Comparison of ENCODE assay signal across 9 mouse cellular contexts in the genomic region with DNA sequence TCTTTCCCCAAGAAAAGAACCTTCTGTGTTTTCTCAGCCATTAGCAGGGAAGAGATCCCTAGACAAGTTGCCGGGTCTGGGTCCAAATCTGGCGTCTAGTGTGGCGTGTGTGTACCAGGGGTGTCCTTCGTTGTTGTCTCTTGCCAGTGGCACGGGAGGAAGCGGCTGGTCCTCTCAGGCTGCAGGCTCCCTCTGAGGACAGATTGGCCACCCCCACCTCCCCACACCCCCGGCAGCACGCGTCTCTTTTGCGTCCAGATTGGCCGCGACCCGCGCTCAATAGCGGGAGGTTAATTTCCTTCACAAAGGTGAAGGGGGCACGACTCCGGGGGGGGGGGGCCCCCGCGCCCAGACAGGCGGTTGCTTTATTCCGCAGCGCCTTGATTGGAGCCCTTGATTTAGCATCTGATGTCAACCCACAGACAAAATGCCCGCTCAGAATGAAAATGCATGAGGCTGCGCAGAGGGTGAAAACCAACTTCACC. TPM values are rescaled to one million over a fixed set of nuclear protein-coding genes. Genes with fewer than 3 reads are reported as not detected.
DNase-seq lines count a peak whose midpoint lies in the region; ATAC-seq and TF ChIP-seq lines count a peak whose summit lies in the region.
"Had no signal": no experiment of that assay in that cellular context is flagged by ENCODE, and none has a peak within 500 bp of the region (broad histone marks: within the 10 kb centered on the region; RNA-seq: fewer than 3 reads in every experiment).

No protein-coding gene starts in this region.

- 1% methylated on average over 24 of the region's 24 CpGs for WGBS in heart, embryonic 11.5 days (ENCODE audit: insufficient replicate concordance)
- under 1% methylated on average over 24 of the region's 24 CpGs for WGBS in forebrain, embryonic 14.5 days
- 1% methylated on average over 21 of the region's 24 CpGs for WGBS in liver, postnatal 0 days (ENCODE audit: insufficient replicate concordance)
- WGBS in stomach, postnatal 0 days: 2% methylated on average over 24 of the region's 24 CpGs

- TF ChIP-seq CTCF in liver, postnatal 0 days (IDR thresholded peaks at IDR 0.05; ENCODE audit: low read depth): no peak
- no peak for TF ChIP-seq CTCF in stomach, postnatal 0 days (IDR thresholded peaks at IDR 0.05; ENCODE audit: low read depth)

- in situ Hi-C loops in ES-E14 (cut with MboI; ENCODE audit: low sequenced_read_pairs in 2 of 2, unreplicated experiment in 2 of 2): loop anchor here (5.0 to 25.0 kb wide), 4 partner anchors 258 to 1817 kb away; partner anchors contain the start of gene Foxa2 (in 1 of the 2)

- peaks cover 90% of the 10 kb centered on the region for H3K27me3 ChIP-seq in heart, embryonic 11.5 days (ENCODE audit: control insufficient read depth, insufficient read depth, low read length)
- H3K27me3 ChIP-seq in forebrain, embryonic 14.5 days (replicated peaks; ENCODE audit: control insufficient read depth, insufficient read depth, low read length): peaks cover 4% of the 10 kb centered on the region
- peaks cover 88% of the 10 kb centered on the region for H3K27me3 ChIP-seq in liver, postnatal 0 days (ENCODE audit: insufficient read depth, low read length)
- H3K27me3 ChIP-seq in stomach, postnatal 0 days (ENCODE audit: control insufficient read depth, insufficient read depth, low read length): peaks cover 33% of the 10 kb centered on the region

- no peak for DNase-seq in heart, adult 8-10 months (ENCODE audit: low spot score)
- no peak for DNase-seq in ES-E14 (ENCODE audit: low read depth, low spot score)
- no peak for DNase-seq in forebrain, embryonic 14.5 days (ENCODE audit: low spot score)
- DNase-seq in liver, postnatal 0 days: no peak
- DNase-seq in stomach, postnatal 0 days (ENCODE audit: low spot score): peak; percentile 19
- no peak for DNase-seq in thymus, postnatal 14 days
- DNase-seq in gastrocnemius, postnatal 4 days (ENCODE audit: low spot score in 2 of 2): no peak

- H3K36me3 ChIP-seq in heart, embryonic 11.5 days (ENCODE audit: control insufficient read depth, insufficient read depth, low read length): no peaks in the 10 kb centered on the region
- no peaks in the 10 kb centered on the region for H3K36me3 ChIP-seq in ES-E14 (ENCODE audit: control insufficient read depth, insufficient read depth, low read length, poor library complexity, severe bottlenecking)
- H3K36me3 ChIP-seq in forebrain, embryonic 14.5 days (ENCODE audit: control insufficient read depth, insufficient read depth, low read length): no peaks in the 10 kb centered on the region
- no peaks in the 10 kb centered on the region for H3K36me3 ChIP-seq in liver, postnatal 0 days (replicated peaks; ENCODE audit: insufficient read depth, low read length)
- H3K36me3 ChIP-seq in stomach, postnatal 0 days (ENCODE audit: control insufficient read depth, insufficient read depth, low read length): no peaks in the 10 kb centered on the region

- peak overlapping the region; percentile 96 for H3K4me2 ChIP-seq in heart, embryonic 11.5 days
- peak overlapping the region; percentile 86 for H3K4me2 ChIP-seq in forebrain, embryonic 14.5 days (ENCODE audit: low read length)
- H3K4me2 ChIP-seq in liver, postnatal 0 days (ENCODE audit: low read depth, low read length): no peak overlapping the region
- H3K4me2 ChIP-seq in stomach, postnatal 0 days (replicated peaks; ENCODE audit: low read depth): no peak overlapping the region; the same call in 1 of the 2 replicates

- peaks cover 23% of the 10 kb centered on the region for H3K4me1 ChIP-seq in heart, embryonic 11.5 days (ENCODE audit: control insufficient read depth, insufficient read depth, low read length)
- peaks cover 0 to 13% of the 10 kb centered on the region in 2 experiments; a peak in 1 of 4 replicates for H3K4me1 ChIP-seq in ES-E14 (ENCODE audit: control insufficient read depth in 2 of 2, insufficient read depth in 2 of 2, low read length in 2 of 2, poor library complexity in 1 of 2)
- peaks cover 46% of the 10 kb centered on the region for H3K4me1 ChIP-seq in forebrain, embryonic 14.5 days (ENCODE audit: control insufficient read depth, insufficient read depth, low read length)
- H3K4me1 ChIP-seq in liver, postnatal 0 days (ENCODE audit: insufficient read depth): peaks cover 29% of the 10 kb centered on the region
- peaks cover 9% of the 10 kb centered on the region for H3K4me1 ChIP-seq in stomach, postnatal 0 days (replicated peaks; ENCODE audit: control insufficient read depth, insufficient read depth)

- H3K27ac ChIP-seq in heart, embryonic 11.5 days (ENCODE audit: low read depth, low read length): no peak overlapping the region
- no peak overlapping the region for H3K27ac ChIP-seq in ES-E14 (ENCODE audit: insufficient read depth, low read depth, low read length, poor library complexity, severe bottlenecking)
- peak overlapping the region; percentile 98 for H3K27ac ChIP-seq in forebrain, embryonic 14.5 days (ENCODE audit: low read depth, low read length)
- H3K27ac ChIP-seq in liver, postnatal 0 days (ENCODE audit: low read depth): no peak overlapping the region
- H3K27ac ChIP-seq in stomach, postnatal 0 days (replicated peaks): no peak overlapping the region

- ATAC-seq in heart, embryonic 11.5 days (replicated peaks; ENCODE audit: insufficient number of reproducible peaks, low FRiP score, low TSS enrichment): no peak
- no peak for ATAC-seq in forebrain, embryonic 14.5 days
- no peak for ATAC-seq in liver, postnatal 0 days
- no peak for ATAC-seq in stomach, postnatal 0 days (ENCODE audit: low FRiP score, low TSS enrichment)

- peak overlapping the region; percentile 54; the same call in 1 of the 2 replicates for H3K4me3 ChIP-seq in heart, embryonic 11.5 days (ENCODE audit: low read depth, low read length)
- peak overlapping the region; percentile 56 to 75; a peak in 3 of 4 replicates for H3K4me3 ChIP-seq in ES-E14 (ENCODE audit: insufficient read depth in 1 of 2, low read depth in 1 of 2, low read length in 2 of 2, poor library complexity in 1 of 2, severe bottlenecking in 1 of 2)
- peak overlapping the region; percentile 93 for H3K4me3 ChIP-seq in forebrain, embryonic 14.5 days (ENCODE audit: low read depth, low read length)
- H3K4me3 ChIP-seq in liver, postnatal 0 days (ENCODE audit: low read depth, low read length): peak overlapping the region; percentile 45; the same call in 1 of the 2 replicates
- peak overlapping the region; percentile 45 for H3K4me3 ChIP-seq in stomach, postnatal 0 days (ENCODE audit: low read depth, low read length)

- TF ChIP-seq EP300 in liver, postnatal 0 days (IDR thresholded peaks at IDR 0.05; ENCODE audit: low read depth): no peak
- TF ChIP-seq EP300 in stomach, postnatal 0 days (optimal IDR thresholded peaks at IDR 0.05): no peak

- H3K9ac ChIP-seq in heart, embryonic 11.5 days (ENCODE audit: low read depth, low read length): no peak overlapping the region
- no peak overlapping the region for H3K9ac ChIP-seq in ES-E14 (ENCODE audit: insufficient read depth, low read depth, low read length, poor library complexity, severe bottlenecking)
- H3K9ac ChIP-seq in forebrain, embryonic 14.5 days (ENCODE audit: low read length): peak overlapping the region; percentile 99
- no peak overlapping the region for H3K9ac ChIP-seq in liver, postnatal 0 days (replicated peaks)
- H3K9ac ChIP-seq in stomach, postnatal 0 days (ENCODE audit: low read length): no peak overlapping the region

- H3K9me3 ChIP-seq in heart, embryonic 11.5 days (replicated peaks; ENCODE audit: control insufficient read depth, low read length): no peaks in the 10 kb centered on the region
- no peaks in the 10 kb centered on the region for H3K9me3 ChIP-seq in ES-E14 (ENCODE audit: control insufficient read depth, insufficient read depth, low read depth, low read length)
- no peaks in the 10 kb centered on the region for H3K9me3 ChIP-seq in forebrain, embryonic 14.5 days (replicated peaks; ENCODE audit: control insufficient read depth, low read length)
- H3K9me3 ChIP-seq in liver, postnatal 0 days (ENCODE audit: low read length): no peaks in the 10 kb centered on the region
- H3K9me3 ChIP-seq in stomach, postnatal 0 days (ENCODE audit: control insufficient read depth, low read length): no peaks in the 10 kb centered on the region

TF ChIP-seq in ES-E14, 5 proteins besides CTCF, POLR2A, EP300 and RAD21:
- TF ChIP-seq ZC3H11A (IDR thresholded peaks at IDR 0.05; ENCODE audit: borderline replicate concordance, low read depth, low read length): no peak

RNA-seq across cellular contexts. Expression of gene Insm1, which starts 1.1 kb away (rescaled TPM):
- not detected in 2 replicates for polyA plus RNA-seq in heart, embryonic 11.5 days (2014; fragmentation: Nextera tagmentation; extraction: Ambion mirVana)
- total RNA-seq in heart, adult 8-10 months (2022): not detected
- 1.4 and 3.0 TPM in 2 replicates for total RNA-seq in ES-E14 (2012; rRNA removed)
- polyA plus RNA-seq in forebrain, embryonic 14.5 days (2014; fragmentation: Nextera tagmentation; extraction: Ambion mirVana): 12.6 and 14.7 TPM in 2 replicates
- polyA plus RNA-seq in liver, postnatal 0 days (2015; fragmentation: Nextera tagmentation; extraction: Ambion mirVana): not detected in 2 replicates
- 0.29 and 0.44 TPM in 2 replicates for polyA plus RNA-seq in stomach, postnatal 0 days (2015; fragmentation: Nextera tagmentation; extraction: Ambion mirVana)
- total RNA-seq in gastrocnemius, postnatal 4 days (2021): under 1 TPM in 1 of 2 experiments, not detected in 1; 0.12 TPM
- total RNA-seq: hematopoietic stem cell, adult 5-6 weeks had no signal

Comparison
In these comparisons a context has a peak if more than half of its experiments do, and no peak if none do; other contexts are left out.
1. H3K4me2 ChIP-seq: peak in heart, embryonic 11.5 days (single experiment) and forebrain, embryonic 14.5 days (single experiment); none in liver, postnatal 0 days (single experiment) and stomach, postnatal 0 days (single experiment).
2. Peak in every context shown above with its lines, with median percentiles within 50 percentile points of each other: H3K4me3 ChIP-seq.